Mouse (Mus musculus) right cerebral cortex, postnatal 14 days (tissue): ENCODE results near the gene Arfip1.

Experiments
- DNase-seq: peaks from one replicate; pipeline ENCODE4 v3.0.0; 2022

Gene Arfip1

DNA sequence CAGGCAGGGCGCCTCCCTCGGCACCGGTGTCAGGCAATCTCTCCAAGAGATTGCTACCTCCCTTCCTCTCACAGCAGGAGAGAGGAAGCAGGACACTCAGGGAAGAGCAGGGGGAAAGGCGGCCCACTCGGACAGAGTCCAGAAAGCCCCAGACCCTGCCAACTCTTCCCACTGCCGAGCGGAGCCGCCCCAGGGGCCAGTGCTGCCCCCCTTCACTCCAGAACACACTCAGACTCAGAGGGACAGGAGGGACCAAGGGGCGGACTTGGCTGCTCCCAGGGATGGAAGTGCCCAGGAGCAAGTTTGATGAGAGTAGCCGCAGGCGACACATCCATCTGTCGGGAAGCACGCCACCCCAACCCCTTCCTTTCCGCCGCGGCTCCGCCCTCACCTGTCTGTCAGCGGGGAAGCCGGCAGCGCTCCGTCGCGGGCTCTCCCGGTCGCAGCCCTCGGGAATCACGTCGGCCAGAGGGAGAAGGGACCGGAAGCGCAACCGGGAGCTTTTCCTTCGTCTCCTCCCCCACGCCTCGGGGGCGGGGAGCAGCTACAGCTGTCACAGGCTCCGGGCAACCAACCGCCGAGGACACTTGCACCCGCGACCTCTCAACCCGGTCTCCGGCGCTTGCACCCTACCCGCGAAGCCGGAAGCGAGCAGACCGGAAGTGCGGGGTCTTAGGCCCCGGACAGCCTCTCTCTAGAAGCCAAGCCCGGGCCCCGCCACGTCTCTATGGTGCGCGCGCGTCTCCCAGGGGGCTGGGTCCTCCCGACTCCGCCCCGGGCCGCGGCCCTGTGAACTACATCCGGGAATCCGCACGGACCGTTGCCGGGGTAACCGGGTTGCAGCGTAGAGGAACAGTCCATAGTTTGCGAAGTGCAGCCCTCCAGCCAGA lies at the start of gene Arfip1:
Gene Arfip1 (minus strand): TSS at position 603 of the 890 bp plus-strand sequence.
- peak; percentile 96 for DNase-seq

- DNase-seq: no peak
Measured at GRCm38 (mm10) chr3:84631586-84631985, 49.2 kb upstream of the Arfip1 start.

GRCm38 (mm10) chr3:84622026-84622425 lies 39.6 kb upstream of the Arfip1 start:
- no peak for DNase-seq

GRCm38 (mm10) chr3:84619725-84620124 lies 37.3 kb upstream of the Arfip1 start:
- DNase-seq: no peak

- DNase-seq: no peak
Measured at GRCm38 (mm10) chr3:84619056-84619455, 36.6 kb upstream of the Arfip1 start.

- no peak for DNase-seq
Measured at GRCm38 (mm10) chr3:84618627-84619026, 36.2 kb upstream of the Arfip1 start.

- DNase-seq: no peak
Measured at GRCm38 (mm10) chr3:84615856-84616225, 33.4 kb upstream of the Arfip1 start.

- no peak for DNase-seq
Measured at GRCm38 (mm10) chr3:84615050-84615855, 32.8 kb upstream of the Arfip1 start.

DNA sequence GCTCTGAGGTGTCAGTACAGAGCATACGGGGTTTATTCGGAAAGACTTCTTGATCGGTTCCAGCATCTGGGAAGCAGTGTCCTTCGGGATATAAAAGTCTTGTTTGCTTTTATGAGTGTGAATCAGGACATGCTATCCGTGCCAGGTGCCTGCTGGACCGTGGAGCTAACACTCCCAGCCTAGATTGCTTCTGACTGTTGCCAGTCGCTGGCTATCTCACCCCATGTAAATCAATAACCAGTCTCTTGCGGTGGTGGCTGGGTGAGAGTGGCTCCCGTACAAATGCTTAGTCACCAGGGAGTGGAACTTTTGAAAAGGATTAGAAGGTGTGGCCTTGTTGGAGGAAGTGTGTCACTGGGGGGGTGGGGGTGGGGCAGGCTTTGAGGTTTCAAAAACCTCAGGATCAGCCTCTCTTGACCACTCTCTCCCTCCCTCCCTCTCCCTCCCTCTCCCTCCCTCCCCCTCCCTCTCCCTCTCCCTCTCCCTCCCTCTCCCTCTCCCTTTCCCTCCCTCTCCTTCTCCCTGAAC lies 27.8 kb upstream of the Arfip1 start:
- DNase-seq: no peak

DNA sequence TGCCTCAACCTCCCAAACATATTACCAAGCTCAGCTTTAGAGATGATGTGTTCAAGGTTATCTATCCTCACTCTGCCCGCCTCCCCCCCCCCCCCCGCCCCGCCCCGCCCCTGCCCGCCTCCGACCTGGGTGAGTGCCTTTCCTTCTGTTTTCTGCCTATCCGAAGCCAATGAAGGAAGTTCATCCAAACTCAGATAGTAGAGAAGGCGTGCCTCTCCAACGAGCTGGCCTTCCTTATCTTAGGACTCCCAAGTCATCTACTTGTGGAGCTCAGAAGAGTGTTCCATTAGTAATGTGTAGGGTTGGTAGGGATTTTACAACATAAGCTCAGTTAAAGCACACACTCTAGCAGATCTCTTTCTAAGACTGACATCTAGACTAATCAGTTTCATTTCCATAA lies 20.8 kb upstream of the Arfip1 start:
- no peak for DNase-seq

GRCm38 (mm10) chr3:84602759-84603158 lies 20.3 kb upstream of the Arfip1 start:
- DNase-seq: no peak

GRCm38 (mm10) chr3:84601870-84602495 lies 19.6 kb upstream of the Arfip1 start:
- DNase-seq: no peak

DNA sequence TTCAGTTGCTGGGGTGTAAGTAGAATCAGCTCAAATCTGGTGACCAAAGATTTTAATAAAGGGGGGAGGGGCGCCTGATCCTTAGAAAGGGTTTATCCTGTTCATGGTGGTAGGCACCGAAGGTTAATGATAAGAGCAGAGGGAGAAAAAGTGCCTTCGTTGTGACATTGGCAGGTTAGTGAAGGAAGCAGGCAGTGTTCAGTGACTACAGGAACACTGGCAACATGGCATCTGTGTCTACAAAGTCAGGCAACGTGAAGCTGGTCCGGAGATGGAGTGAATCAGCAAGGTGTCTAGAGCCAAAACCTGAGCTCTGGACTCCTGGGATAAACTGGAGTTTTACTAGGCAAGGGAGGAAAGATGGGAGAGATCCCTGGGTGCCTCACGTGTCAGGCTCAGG lies 16.3 kb upstream of the Arfip1 start:
- DNase-seq: no peak

DNA sequence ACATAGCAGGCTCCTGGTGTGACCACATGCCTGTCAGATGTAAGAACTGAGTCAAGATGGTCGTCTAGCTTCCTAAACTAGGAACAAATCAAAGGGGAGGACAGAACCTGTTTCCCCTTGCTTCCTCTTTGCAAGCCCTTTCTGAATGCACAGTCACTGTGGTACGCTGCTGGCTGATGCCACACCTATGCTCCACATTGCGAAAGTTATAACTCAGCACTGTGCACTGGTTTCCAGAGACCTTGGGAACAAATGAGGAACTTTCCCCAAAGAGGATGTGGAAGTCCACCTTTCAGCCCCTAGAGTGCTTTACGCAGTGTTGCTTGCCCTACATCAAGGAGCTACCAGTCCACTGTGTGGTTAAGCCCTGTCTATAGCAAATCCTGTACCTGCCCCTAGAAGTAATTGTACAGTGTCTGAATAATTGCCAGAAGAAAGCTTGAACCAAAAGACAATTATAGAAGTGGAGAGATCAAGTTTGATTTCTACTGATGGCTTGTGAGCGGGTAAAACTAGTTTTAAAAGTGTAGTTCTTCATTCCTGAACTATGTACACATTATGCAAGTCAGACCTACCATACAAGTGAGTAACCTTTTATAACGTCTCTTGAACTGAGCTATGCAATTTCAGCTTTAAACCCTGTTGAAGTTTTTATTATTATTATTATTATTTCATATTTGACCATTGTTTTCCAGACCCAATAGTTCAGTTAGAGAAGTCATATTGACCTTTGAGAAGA lies 15.7 kb upstream of the Arfip1 start:
- no peak for DNase-seq

DNA sequence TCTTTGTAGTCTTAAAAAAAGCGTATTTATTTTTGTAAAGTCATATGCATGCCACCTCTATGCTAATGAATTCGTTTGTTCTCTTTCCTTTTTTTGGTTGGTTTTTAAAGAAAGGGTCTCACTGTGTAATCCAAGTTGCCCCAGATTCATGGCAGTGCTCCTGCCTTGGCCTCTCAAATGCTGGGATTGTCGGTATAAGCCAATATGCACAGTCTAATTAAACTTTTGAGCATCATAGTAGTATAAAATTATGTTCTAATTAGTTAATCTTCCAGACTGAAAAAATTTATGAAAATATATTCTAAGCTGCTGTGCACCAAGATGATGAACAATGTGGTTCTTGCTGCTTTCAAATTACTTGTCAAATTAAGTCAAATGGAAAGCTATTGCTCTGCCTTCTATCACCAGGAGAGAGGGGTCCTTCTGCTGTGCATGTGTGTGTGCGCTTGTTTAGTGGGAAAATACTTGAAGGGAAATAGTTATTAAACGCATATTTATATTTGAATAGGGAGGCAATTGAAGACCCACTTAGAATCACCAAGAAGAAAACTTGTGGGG lies 13.3 kb upstream of the Arfip1 start:
- no peak for DNase-seq

DNA sequence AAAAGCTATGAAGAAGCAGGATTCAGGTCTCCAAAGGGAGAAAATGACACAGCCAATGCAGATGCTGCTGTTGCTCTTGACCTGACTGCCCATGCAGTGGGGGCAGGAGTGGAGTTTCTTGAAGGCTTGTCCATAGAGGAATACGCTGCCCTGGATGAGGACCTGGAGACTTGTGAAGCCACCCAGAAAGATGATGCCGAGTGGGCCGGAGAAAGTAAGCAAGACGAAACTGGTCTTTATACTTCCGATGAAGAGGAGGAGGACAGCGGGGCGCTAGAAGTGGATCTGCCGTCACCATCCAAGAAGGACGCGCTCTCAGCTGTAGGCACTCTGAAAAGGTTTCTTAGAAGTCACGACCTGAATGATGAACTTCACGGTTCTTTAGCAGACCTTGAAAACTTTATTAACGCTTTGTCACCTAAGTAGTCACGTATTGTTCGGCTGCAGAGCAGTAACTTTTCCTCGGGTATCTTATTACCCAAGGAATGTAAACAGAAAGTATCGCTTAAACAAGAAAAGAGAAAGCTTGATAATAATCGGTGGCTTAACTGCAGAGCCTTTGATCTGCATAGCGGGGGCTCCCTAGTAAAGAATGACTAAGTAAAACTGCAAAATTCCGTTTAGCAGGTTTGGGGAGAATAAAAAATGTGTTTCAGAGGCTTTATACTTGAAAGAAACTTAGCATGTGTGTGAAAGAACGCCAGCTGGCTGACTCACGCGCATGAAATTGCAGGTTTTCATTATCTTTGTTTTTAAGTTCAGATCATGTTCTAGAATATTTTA lies 12.7 kb upstream of the Arfip1 start:
- peak; percentile 14 for DNase-seq

DNA sequence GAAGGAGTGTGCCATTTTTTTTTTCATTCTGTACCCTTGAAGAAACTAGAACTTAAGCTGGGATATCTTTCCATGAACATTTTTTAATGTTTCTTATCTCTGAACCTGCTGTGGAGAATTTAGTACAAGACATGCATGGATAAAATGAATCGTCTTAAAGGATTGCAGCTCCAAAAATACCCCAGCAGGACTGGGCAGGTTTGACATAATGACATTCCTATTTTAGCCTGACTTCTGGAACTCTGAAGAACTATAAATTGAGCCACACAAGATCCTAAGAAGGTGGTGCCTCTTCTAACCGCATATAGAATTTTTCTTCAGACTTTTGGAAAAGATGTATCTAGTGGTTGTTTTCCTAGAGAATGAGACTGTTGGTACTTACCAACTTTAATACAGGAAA lies 10.8 kb upstream of the Arfip1 start, which contains the start of gene Tigd4:
Gene Tigd4 (plus strand): TSS at position 301 of the 400 bp plus-strand sequence.
- DNase-seq: no peak

DNA sequence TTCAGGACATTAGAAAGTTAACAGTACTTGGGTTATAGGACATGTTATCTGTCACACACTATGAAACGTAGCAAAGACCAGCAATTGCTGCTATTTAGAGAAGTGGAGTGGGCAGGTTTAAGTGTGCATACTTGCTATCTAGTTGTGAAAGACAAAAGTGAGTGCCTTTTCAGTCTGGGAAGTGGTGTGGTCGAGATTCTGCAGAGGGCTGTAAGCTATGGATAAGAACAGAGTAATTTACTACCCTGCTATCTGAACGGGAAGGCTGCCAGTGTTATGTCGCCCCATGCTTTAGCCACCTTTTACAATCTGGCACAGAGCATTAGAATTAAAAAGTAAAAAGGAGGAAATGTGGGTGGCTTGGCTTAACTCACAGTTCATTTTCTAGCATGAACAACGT lies 4.3 kb upstream of the Arfip1 start:
- no peak for DNase-seq

GRCm38 (mm10) chr3:84582913-84583276 lies 470 bp upstream of the Arfip1 start:
- no peak for DNase-seq

- DNase-seq: no peak
Measured at GRCm38 (mm10) chr3:84581696-84582022, 766 bp downstream of the Arfip1 start.

DNA sequence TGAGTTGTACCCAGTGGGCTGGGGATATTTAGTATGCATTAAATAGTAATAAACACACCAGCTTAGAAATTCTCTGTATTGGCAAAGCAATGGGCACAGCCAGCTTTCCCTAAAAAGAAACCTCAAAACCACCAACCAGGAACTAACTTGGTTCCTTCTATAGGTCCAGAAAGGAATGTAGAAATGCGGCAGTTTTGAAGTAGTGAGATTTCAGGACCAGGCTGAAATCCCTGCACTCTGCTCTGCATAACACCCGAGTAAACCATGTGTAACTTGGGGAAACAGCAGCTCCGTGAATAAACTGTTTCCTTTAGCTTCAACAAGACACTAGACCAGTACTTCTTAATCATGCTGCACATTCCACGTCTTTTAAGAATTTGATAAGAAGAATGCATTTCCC lies 1.7 kb downstream of the Arfip1 start:
- DNase-seq: no peak

DNA sequence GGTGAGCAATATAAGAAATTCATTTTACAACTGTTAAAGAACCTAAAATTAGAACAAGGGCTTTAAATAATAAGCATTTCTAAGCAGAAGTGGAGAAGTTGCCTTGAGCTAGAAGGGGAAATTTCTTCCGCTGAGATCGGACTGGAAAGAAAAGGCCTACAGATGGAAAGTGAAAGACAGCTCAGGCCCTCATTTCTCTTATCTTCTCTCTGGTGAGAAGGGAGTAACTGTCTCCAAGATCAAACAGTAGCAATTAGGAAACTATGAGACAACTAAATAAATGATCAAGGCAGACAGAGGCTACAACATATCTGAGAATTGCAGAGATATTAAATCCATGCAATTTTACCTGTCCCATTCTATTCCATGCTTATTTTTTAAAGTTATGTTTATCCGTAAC lies 11.9 kb downstream of the Arfip1 start:
- no peak for DNase-seq
